ENCODE assay signal across 7 mouse cellular contexts in the genomic region with DNA sequence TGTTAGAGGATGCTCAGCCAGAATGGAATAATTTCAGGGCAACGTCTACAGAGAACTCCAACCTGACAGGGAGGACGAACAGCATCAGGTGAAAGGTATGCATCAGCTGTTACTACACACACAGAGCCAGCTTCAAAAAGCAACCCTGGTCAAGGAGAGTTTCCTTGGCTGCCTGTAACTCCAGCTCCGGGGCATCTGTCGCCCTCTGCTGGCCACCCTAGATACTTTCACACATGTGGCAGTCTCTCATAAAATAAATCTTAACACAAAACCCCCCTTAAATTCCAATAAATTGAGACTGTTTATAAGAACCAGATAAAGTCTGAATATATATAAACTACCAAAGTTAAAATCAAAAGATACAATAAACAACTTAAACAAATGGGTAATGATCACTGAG. TPM values are rescaled to one million over a fixed set of nuclear protein-coding genes. Genes with fewer than 3 reads are reported as not detected.
DNase-seq lines count a peak whose midpoint lies in the region; ATAC-seq and TF ChIP-seq lines count a peak whose summit lies in the region.

No protein-coding gene starts in this region.

- no peaks in the 10 kb centered on the region for H3K36me3 ChIP-seq in intestine, postnatal 0 days (ENCODE audit: control insufficient read depth, insufficient read depth)
- no peaks in the 10 kb centered on the region for H3K36me3 ChIP-seq in intestine, embryonic 16.5 days (ENCODE audit: control insufficient read depth, insufficient read depth, low read length)

- ATAC-seq in intestine, postnatal 0 days = no peak
- ATAC-seq in intestine, embryonic 16.5 days = no peak
- ATAC-seq in common myeloid progenitor, adult 5-6 weeks (replicated peaks; ENCODE audit: low read depth, poor library complexity, severe bottlenecking) = peak; percentile 62

- no peak overlapping the region for H3K9ac ChIP-seq in intestine, postnatal 0 days (ENCODE audit: low read depth, low read length)
- no peak overlapping the region for H3K9ac ChIP-seq in intestine, embryonic 16.5 days (ENCODE audit: low read depth, low read length)

- H3K4me2 ChIP-seq in intestine, postnatal 0 days (replicated peaks; ENCODE audit: low read depth) = no peak overlapping the region
- no peak overlapping the region for H3K4me2 ChIP-seq in intestine, embryonic 16.5 days (ENCODE audit: low read depth, low read length)

- 7% methylated on average over 4 of the region's 4 CpGs for WGBS in intestine, postnatal 0 days
- 7% methylated on average over 4 of the region's 4 CpGs for WGBS in intestine, embryonic 16.5 days

- no peaks in the 10 kb centered on the region for H3K4me1 ChIP-seq in intestine, postnatal 0 days (replicated peaks; ENCODE audit: control insufficient read depth, insufficient read depth, low read length)
- H3K4me1 ChIP-seq in intestine, embryonic 16.5 days (ENCODE audit: control insufficient read depth, insufficient read depth, low read length) = no peaks in the 10 kb centered on the region

- H3K4me3 ChIP-seq in intestine, postnatal 0 days (ENCODE audit: low read depth, low read length) = no peak overlapping the region
- no peak overlapping the region for H3K4me3 ChIP-seq in intestine, embryonic 16.5 days (ENCODE audit: low read length)

- DNase-seq in A20 (ENCODE audit: low read depth, low spot score) (peak; percentile 41), ES-CJ7 (ENCODE audit: low read depth, low spot score) (peak; percentile 57)
- DNase-seq in layer of hippocampus, postnatal 36 days = peak; percentile 38 to 40
- peak; percentile 71 for DNase-seq in right cerebral cortex, postnatal 14 days

- peak; percentile 81 for TF ChIP-seq CTCF in intestine, postnatal 0 days (IDR thresholded peaks at IDR 0.05; ENCODE audit: low read depth)

- no peaks in the 10 kb centered on the region; the same call in 1 of the 2 replicates for H3K27me3 ChIP-seq in intestine, postnatal 0 days (replicated peaks; ENCODE audit: control insufficient read depth, insufficient read depth, low read length)
- H3K27me3 ChIP-seq in intestine, embryonic 16.5 days (replicated peaks; ENCODE audit: control insufficient read depth, insufficient read depth, low read length) = no peaks in the 10 kb centered on the region

- H3K9me3 ChIP-seq in intestine, postnatal 0 days (ENCODE audit: control insufficient read depth) = no peaks in the 10 kb centered on the region
- H3K9me3 ChIP-seq in intestine, embryonic 16.5 days (ENCODE audit: control insufficient read depth, low read length) = no peaks in the 10 kb centered on the region

- no peak overlapping the region for H3K27ac ChIP-seq in intestine, postnatal 0 days (ENCODE audit: low read depth, low read length)
- H3K27ac ChIP-seq in intestine, embryonic 16.5 days (ENCODE audit: low read length) = no peak overlapping the region

RNA-seq across cellular contexts. Expression of gene T, which starts 27.3 kb away (rescaled TPM):
- polyA plus RNA-seq in intestine, postnatal 0 days (2015; fragmentation: Nextera tagmentation; extraction: Ambion mirVana) = 0.12 TPM in 1 of 2 replicates, not detected in the other
- polyA plus RNA-seq in intestine, embryonic 16.5 days (2015; fragmentation: Nextera tagmentation; extraction: Ambion mirVana) = 0.17 and 0.23 TPM in 2 replicates
- total RNA-seq in common myeloid progenitor, adult 5-6 weeks (2017) = not detected in 2 replicates
- total RNA-seq in layer of hippocampus, postnatal 36 days (2021) = not detected
